Mouse (Mus musculus) erythroblast, embryonic 14.5 days (primary cell): ENCODE results near the gene 1700010B08Rik. TPM values are rescaled to one million over a fixed set of nuclear protein-coding genes. Genes with fewer than 3 reads are reported as not detected.

Experiments
- H3K27me3 ChIP-seq: 2 replicates; pipeline ENCODE4 v1.6.1; 2012; ENCODE audit warnings: inconsistent platforms; ENCODE audit not compliant: control insufficient read depth
- H3K36me3 ChIP-seq: 2 replicates; pipeline ENCODE4 v1.6.1; 2012; ENCODE audit warnings: mild to moderate bottlenecking, inconsistent platforms; ENCODE audit not compliant: control insufficient read depth
- H3K4me1 ChIP-seq: 2 replicates; pipeline ENCODE4 v1.6.1; 2012; ENCODE audit warnings: inconsistent platforms; ENCODE audit not compliant: control insufficient read depth
- H3K4me3 ChIP-seq: replicated peaks from 2 replicates; pipeline ENCODE3; 2012; ENCODE audit warnings: moderate library complexity, mild to moderate bottlenecking, inconsistent platforms
- H3K9me3 ChIP-seq: 2 replicates; pipeline ENCODE4 v1.6.1; 2012; ENCODE audit warnings: low read length, inconsistent platforms, mixed read lengths; ENCODE audit not compliant: control insufficient read depth
- GATA1 ChIP-seq: IDR thresholded peaks from 2 replicates; pipeline ENCODE4 v1.6.1; 2012; ENCODE audit warnings: low read length, inconsistent platforms, mixed read lengths
- TAL1 ChIP-seq: IDR thresholded peaks from 3 replicates; pipeline ENCODE4 v1.6.1; 2012; ENCODE audit warnings: low read length, inconsistent platforms, mixed read lengths
- polyA plus RNA-seq: library from polyadenylated mRNA; stranded (reverse); fragments of >175 nt; gene quantifications from 2 replicates; pipeline ENCODE4 v1.2.3, GENCODE M21; 2012

Gene 1700010B08Rik
- polyA plus RNA-seq, 1 experiment, result not detected

GRCm38 (mm10) chr2:173757624-173758155 lies 38.5 kb downstream of the 1700010B08Rik start:
- H3K36me3 ChIP-seq, result peaks cover 3% of the 10 kb centered on the region; the same call in 1 of the 2 replicates
- H3K4me3 ChIP-seq, result no peak overlapping the region
- H3K4me1 ChIP-seq, result no peaks in the 10 kb centered on the region; the same call in none of the 2 replicates
- TF ChIP-seq GATA1 (no peak), TAL1 (no peak)
- H3K27me3 ChIP-seq, result no peaks in the 10 kb centered on the region
- no peaks in the 10 kb centered on the region for H3K9me3 ChIP-seq

GRCm38 (mm10) chr2:173760607-173761006 lies 41.4 kb downstream of the 1700010B08Rik start:
- H3K9me3 ChIP-seq, result no peaks in the 10 kb centered on the region
- no peaks in the 10 kb centered on the region; the same call in none of the 2 replicates for H3K4me1 ChIP-seq
- TF ChIP-seq GATA1 (no peak), TAL1 (no peak)
- H3K36me3 ChIP-seq, result peaks cover 19% of the 10 kb centered on the region
- no peaks in the 10 kb centered on the region for H3K27me3 ChIP-seq
- H3K4me3 ChIP-seq, result no peak overlapping the region

DNA sequence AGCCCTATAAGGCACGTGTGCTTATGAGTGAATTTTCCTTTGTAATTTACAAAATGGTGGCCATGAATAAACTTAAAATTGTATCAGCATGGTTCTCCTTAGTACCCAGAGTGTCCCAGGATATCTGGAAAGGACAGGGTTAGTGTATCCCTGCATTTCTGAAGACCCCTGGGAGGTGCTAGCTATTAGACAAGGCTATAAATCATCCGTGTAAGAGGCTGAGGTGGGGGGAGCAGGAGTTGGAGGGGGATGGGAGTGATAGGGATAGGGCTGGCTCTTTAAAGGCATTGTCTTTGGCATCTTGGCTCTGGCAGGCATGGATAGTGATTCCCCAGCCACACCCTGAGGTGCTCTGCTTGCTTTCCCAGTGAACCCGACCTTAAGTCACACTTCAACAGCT lies 45.4 kb downstream of the 1700010B08Rik start:
- no peak for TF ChIP-seq GATA1
- TF ChIP-seq TAL1, result no peak
- H3K9me3 ChIP-seq, result peaks cover 2% of the 10 kb centered on the region; the same call in 1 of the 2 replicates
- H3K4me1 ChIP-seq, result peaks cover 8% of the 10 kb centered on the region
- H3K27me3 ChIP-seq, result no peaks in the 10 kb centered on the region
- no peak overlapping the region for H3K4me3 ChIP-seq
- H3K36me3 ChIP-seq, result peaks cover 26% of the 10 kb centered on the region

- peaks cover 33% of the 10 kb centered on the region for H3K36me3 ChIP-seq
- peaks cover 8% of the 10 kb centered on the region for H3K4me1 ChIP-seq
- no peak overlapping the region for H3K4me3 ChIP-seq
- TF ChIP-seq TAL1 (no peak), GATA1 (no peak)
- H3K27me3 ChIP-seq, result no peaks in the 10 kb centered on the region
- H3K9me3 ChIP-seq, result peaks cover 6% of the 10 kb centered on the region; the same call in 1 of the 2 replicates
Measured at GRCm38 (mm10) chr2:173767959-173768595, 48.9 kb downstream of the 1700010B08Rik start.

- H3K4me1 ChIP-seq, result peaks cover 8% of the 10 kb centered on the region
- H3K4me3 ChIP-seq, result no peak overlapping the region
- TF ChIP-seq GATA1 (no peak), TAL1 (no peak)
- peaks cover 31% of the 10 kb centered on the region for H3K36me3 ChIP-seq
- H3K9me3 ChIP-seq, result peaks cover 6% of the 10 kb centered on the region; the same call in 1 of the 2 replicates
- H3K27me3 ChIP-seq, result no peaks in the 10 kb centered on the region
Measured at GRCm38 (mm10) chr2:173769183-173769582, 50.0 kb downstream of the 1700010B08Rik start.

DNA sequence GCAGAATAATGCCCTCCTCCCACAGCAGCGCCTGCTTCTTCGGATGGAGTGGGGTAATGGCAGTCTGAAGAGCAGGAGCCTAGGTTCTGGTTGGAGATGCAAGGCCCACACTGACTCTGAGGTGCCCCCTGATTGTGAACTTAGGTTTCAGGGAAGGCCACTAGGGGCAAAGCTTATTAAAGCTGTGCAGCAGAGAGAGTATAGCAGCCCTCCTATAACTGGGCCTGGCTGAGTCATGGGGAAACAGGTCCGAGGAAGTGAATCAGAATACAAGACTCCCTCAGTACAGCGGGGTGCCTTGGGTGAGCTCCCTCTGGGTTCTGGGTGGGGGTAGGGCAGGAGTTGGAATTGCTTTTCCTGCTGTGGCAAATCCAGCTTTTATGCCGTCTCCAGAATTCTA lies 51.4 kb downstream of the 1700010B08Rik start:
- Histone ChIP-seq H3K9me3 (peaks cover 6% of the 10 kb centered on the region; the same call in 1 of the 2 replicates), H3K27me3 (no peaks in the 10 kb centered on the region), H3K36me3 (peaks cover 29% of the 10 kb centered on the region), H3K4me1 (peaks cover 8% of the 10 kb centered on the region), H3K4me3 (no peak overlapping the region)
- TF ChIP-seq GATA1 (no peak), TAL1 (no peak)

Other genes starting within 250 kb of the 1700010B08Rik start
- gene 1700021F07Rik, start 196.8 kb upstream of the 1700010B08Rik start, polyA plus RNA-seq, result not detected in 2 replicates
- not detected in 2 replicates for gene Ankrd60, start 141.1 kb upstream of the 1700010B08Rik start, polyA plus RNA-seq
- 0.56 and 0.77 TPM in 2 replicates for gene Rab22a, start 59.7 kb upstream of the 1700010B08Rik start, polyA plus RNA-seq
- 2.2 and 3.3 TPM in 2 replicates for gene Vapb, start 18.1 kb downstream of the 1700010B08Rik start, polyA plus RNA-seq